Mouse (Mus musculus) cerebellum, postnatal 36 days (tissue): Measurements from ENCODE around the gene Ankmy2.
"Not testable (repeated sequence)": the region's sequence is repeated elsewhere in the genome, so short reads cannot be mapped to it uniquely, and the experiment has no call there.

Experiments used
- DNase-seq, 2 experiments: peaks; one replicate each; pipeline ENCODE4 v3.0.0; 2021 to 2022; ENCODE audit warnings: mixed read lengths in 2 of 2

Gene Ankmy2

DNA sequence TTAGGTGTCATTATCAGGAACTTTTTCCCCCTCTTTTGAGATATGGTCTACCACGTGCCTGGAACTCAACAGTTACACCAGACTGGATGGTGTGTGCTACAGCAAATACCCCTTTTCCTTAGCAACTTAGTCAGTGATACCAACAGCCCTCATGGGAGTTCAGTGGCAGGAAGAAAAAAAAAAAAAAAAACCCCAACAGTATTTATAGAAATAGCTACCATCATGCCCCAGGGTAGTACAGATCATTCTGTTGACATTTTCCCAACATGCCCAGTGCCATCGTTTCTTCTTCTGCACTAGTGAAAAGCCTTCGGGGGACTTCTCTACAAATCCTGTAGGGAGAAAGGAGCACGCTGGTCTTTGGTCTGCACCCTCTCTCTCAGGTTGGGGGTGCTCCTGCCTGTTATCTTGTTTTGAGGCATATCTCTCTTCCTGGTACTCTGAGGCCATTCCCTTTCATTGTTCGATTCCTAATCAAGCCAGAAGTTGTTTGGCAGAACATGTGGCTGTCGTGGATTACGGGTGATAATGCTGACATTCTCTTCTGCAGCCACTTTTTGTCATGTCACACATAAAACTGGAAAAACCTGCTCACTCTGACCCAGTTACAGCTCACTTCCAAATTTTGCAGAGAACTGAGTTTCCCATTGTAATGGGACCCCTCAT lies 7.3 kb downstream of the Ankmy2 start:
- no peak for DNase-seq

DNA sequence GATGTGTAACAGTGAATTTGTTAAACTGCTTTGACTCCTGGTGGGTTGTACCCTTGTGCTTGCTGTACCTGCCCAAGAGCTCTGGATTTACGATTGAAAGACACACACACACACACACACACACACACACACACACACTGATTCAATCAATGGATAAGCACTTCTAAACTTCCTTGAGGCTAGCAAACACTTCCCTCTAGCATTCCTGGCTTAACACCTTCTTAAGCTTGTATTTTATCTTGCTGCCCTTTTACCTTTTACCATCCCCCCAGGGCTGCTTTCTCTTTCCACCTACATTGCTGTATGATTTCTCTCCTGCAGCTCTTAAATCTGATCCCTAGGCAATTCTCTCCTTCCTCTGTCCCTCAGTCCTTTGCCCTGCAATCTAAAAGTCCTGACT lies 8.4 kb downstream of the Ankmy2 start:
- no peak for DNase-seq

DNA sequence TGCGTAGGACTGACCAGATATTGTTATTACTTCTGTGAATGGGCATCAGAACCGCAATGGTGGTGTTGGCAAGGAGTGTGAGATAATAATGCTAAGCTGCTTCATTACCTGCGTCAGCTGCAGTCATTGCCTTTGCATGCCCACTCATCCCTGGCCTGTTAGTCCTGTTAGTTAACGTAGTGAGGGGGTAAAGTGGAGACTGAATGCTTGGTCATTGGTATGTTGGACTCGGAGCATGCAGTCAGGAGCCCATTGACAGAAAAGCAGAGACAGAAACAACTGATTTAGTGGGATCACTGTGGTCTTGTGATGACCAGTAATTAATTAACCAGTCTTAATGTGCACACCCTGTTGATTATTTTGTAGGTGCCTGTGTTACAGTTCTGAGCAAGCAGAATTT lies 20.3 kb downstream of the Ankmy2 start:
- no peak for DNase-seq

DNA sequence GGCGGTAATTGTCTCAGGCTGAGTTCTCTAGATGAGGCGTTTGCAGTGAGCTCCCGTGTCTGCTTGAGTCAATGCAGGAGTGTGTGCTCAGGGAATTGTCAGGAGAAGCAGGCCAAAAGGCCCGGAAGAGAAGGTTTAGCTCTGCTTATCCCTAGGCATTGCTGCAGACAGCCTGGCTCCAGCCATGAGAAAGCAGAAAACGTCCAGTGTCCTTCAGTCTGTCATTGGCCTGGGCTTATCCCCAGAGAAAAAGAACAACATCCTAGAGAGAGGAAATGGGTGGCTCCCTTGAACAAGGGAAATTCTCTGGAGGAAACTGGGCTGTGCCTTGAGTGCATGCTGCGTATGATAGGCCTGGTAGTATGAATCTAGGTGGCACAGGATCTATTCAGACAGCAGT lies 25.7 kb downstream of the Ankmy2 start:
- no peak for DNase-seq

DNA sequence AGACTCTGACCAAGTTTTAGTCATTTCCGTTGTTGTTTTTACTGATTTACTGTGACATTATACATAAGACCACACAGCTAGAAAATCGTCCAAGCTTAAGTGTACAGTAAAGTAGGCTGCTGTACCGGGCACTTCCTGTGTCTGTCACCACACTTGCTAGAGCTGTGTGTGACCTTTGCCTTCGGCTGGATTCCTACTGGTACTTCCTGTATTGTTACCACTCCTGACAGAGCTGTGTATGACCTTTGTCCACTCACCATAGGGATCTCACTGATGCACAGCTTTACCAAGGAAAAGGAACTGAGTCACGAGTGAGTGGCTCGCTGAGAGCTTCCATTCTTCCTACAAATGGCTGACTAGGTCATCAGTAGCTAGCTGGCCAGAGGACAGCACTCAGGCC lies 30.2 kb downstream of the Ankmy2 start:
- DNase-seq = no peak

DNA sequence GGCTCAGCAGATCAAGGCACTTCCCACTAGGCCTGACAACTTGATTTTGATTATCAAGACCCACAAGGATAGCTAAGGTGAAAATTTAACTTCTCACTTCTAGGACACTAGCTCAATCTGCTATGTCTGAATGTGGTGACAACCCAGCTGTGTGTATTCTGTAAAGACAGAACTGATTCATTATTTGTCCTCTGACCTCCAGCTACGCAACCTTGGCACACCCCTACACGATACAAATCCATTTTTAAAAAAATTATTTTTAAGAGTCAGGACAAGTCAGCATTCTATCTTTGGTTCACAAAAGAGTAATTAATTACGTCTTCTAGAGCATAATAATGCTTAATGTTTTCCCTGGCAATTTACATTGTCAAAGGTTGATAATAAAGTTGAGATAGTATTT lies 32.7 kb downstream of the Ankmy2 start:
- no peak for DNase-seq

DNA sequence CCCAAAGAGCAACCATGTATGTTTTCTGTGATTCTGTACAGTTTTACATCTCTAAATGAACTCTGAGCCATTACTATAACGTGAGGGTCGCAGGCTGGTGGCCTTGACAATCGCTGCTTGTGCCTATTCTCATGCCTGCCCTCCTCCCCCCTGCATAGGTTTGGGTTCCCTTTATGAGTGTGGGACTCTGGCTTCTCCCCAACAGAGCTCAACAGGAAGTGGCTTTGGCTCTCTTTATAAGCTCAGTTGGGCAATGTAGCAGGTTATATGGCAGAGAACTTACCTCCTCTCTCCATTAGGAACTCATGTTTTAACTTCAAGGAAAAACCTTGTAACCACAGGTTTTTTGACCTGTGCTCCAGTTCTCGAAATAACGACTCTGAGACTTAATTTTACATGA lies 33.4 kb downstream of the Ankmy2 start:
- no peak for DNase-seq

DNA sequence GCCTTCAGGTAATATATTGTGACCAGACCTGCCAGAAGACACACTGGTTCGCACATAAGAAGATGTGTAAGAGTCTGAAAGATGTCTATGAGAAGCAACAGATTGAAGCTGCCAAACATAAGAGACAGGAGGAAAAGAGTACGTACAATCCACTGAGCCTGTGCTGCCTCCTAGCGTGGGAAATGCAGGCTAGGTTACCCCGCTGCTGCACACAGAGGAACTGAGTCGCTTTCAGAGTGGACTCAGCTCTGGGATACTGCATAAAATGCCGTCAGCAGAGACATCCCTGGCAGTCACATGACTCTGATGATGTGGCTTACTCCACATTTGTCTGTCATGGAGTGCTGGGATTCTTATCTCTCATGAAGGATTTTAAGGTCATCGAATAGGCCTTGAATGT lies 38.1 kb downstream of the Ankmy2 start:
- DNase-seq = no peak

DNA sequence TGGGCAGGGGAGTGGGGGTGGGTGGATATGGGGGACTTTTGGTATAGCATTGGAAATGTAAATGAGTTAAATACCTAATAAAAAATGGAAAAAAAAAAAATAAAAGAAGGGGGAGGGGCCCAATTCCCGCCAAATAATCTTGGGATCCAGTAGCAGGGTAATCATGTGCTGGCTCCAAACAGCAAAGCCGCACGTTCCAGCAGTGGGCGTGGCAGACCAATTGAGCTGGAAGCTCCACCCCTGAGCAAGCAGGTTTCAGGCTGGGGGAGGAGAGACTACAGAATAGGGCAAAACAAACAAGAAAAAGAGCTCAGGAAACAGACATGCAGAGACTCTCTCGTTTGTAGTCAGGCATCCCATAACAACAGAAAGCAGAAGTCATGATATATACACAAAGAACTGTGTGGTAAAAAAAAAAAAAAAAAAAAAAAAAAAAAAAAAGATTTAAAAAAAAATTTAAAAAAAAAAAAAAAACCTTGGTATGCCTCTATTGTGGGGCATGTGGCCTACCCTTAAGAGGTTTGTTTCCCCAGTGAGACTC lies 48.7 kb downstream of the Ankmy2 start:
- not testable (repeated sequence) for DNase-seq

DNA sequence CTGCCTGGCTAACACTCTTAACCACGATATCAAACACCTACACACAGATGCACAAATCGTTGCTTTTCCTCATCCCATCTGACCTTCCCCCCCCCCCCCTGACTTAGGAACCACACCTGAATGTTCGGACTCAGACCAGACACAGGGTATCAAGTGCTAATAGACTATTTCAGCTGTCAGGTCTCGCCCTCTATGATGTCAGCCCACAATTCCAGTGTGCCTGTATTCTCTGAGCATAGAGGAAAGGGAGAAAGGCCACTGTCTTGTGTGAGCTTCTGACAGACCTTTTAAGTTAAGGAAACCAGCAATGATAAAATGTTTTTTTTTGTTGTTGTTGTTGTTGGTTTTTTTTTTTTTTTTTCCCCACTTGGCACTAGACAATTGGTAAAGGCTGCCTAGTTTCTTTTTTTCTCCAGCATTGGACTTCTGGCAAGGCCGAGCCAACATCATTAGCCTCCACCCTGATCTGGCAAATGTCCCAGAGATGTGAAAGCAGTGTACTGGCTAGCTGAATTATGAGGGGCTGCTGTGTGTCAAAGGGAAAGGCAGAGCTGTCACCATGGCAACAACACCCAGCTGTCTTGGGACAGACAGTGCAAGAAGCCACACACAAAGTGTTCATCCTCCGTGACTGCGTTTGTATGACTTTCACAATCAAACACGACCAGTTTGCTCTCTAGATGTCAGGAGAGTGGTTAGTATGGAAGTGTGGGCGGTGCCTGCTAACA lies 50.3 kb downstream of the Ankmy2 start:
- peak; percentile 4 to 15 for DNase-seq

DNA sequence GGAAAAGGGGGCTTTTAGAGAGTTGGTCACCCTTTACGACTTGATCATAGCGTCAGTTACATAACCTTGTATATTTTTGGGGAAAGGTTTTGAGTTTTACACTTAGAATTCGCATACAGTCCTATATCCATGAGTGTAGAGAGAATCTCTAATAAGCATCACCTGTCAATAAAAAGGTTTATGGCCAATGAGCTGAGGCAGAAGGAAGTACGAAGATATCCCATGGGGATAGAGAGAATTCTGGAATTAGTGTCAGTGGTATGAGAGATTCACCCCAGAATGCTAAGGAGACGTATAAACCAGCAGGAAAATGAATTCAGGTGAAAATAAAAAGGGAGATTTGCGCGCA lies 50.9 kb downstream of the Ankmy2 start:
- no peak for DNase-seq

DNA sequence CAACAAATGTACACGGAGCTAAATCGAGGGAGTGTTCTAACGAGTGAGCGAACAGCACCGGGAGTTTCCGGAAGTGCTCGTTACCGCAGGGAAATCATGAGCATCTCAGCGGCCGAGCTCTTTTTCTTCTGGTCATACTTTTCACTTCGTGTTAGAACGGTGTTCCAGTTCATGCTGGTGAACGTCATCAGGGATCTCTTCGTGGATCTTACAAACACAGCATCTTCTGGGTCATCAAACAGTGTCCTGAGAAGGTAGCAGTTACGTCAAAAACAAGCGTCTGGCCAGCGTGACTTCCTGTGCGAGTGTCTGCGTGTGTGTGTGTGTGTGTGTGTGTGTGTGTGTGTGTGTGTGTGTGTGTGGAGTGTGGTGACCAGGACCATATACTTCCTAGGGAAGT lies 51.5 kb downstream of the Ankmy2 start:
- peak; percentile 6 to 21 for DNase-seq

DNA sequence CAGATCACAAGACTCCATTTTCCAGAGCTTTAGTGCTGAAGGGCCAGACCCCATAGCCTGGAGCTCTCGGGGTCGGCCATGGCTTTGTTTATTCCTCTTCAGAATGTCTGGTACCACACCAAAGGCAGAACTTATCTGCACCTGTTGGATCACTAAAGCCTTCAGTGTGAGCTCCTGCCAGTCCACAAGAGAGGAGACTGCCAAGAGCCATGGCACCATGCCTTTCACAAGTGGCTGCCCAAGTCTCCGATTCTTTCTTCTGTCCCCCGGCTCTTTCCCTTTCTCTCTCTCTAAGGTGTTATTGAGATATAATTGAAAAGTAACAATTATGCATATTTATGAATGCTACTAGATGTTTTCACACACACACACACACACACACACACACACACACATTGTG lies 53.2 kb downstream of the Ankmy2 start:
- no peak for DNase-seq

DNA sequence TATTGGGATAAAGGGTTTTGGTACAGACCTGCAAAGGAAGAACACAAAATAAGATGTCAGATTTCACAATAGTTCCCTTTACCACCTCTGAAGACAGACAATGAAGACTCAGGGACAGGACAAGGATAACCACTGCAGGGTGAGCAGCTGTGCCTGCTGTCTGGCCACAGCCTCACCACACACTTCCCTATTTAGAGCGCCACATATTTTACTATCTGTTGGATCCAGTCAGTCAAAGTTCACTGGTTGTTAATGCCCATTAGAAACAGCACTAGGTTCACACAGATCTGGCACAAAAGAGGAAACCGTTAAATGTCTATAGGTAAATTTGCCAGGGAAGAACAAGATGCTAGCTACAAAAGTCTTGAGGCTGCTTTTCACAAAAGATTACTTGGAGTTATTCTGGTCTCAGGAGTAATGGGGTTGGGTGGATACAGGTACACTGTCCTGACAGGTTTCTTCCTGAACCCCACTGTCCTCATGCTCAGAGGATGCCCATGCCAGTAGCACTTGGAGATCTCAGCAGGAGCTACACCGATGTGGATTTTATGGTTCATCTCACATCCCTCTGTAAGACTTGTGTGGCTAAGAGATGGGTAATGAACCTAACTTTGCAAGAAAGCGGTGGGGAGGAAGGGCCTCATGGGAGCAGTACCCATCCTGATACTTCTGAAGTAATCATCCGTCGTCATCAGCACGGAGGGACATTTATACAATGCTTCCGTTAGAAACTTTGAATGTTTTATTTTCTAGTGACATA lies 57.7 kb downstream of the Ankmy2 start:
- no peak for DNase-seq

DNA sequence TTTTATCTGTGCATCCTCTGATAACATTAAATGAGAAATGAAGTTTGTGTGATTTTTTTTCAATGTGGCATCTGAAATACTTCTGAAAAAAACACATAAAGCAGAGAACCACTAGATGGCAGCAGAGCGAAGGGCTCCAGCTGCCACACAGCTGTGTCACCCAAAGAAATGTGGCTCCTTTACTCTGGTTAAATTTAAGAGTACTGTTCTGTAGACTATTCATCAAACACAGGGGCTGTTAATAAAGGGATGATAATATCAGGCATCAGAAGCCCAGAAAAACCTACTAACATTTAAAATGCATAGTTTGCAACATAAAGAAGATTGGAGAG lies 58.2 kb downstream of the Ankmy2 start:
- DNase-seq = peak; percentile 8 to 10

DNA sequence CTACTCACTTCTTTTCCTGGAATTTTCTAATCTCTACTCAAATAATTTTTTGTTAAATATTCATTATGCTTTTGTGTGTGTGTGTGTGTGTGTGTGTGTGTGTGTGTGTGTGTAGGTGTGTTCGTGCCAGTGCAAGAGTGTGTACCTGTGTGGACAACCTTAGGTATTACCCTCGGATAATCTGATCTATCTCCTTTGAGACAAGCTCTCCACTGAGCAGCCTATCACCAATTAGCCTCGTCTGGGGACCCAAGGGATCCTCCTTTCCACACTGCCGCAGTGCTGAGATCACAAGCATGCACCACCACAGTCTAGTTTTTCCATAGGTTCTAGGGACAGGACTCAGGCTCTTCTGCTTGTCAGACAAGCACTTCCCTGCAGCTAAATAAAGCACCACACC lies 59.3 kb downstream of the Ankmy2 start:
- DNase-seq = no peak

DNA sequence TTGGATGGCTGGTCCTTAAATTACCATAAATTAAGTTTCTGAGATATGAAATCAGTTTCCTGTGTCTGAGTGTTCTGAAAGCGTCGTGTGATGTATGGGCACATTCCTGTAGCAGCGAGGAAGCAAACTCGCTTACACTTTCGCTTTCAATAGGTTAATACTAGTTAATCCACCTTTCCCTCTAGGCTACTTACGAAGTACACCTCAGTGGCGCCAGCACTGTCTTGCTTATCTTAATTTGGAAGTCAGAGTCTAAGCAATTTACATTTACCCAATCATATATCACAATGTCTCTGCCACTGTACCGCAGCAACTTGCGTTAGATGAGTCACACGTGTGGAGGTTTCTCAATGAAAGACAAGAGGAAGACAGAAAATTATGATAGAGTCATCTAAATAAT lies 60.0 kb downstream of the Ankmy2 start:
- DNase-seq = no peak

DNA sequence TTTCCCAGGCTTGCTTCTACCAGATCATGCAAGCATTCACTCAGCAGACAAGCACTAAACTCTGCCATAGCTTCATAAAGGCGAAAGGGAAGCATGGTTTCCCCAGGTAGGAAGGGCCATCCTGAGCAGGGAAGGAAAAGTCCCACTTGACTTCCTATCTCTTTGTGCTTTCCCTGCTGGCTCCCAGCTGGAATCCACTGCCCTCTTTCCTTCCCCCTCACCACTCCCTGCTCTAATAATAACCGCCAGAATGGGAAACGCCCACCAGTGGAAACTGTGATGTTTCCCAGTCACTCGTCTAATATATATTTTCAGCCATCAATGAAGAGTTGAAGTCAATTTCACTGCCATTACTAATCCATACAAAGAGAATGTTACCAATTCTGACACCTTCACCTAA lies 67.5 kb downstream of the Ankmy2 start:
- no peak for DNase-seq

DNA sequence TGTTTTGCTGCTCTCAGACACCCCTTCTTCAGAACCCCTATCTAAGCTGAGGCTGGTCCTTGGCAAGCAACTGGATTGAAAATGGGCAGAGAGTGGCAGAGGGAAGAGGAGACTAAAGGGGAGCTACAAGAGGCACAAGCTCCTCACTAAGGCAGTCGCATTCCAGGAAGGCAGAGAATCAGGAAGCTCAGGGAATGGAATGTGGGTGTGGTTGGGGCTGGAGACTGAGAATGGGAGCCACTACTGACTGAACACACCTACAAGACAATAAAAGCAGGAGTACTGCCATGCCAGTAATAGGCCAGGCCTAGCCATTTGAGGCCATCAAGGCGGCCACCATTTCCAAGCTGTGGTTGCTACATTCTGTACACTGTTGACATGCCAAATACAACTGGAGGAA lies 74.5 kb downstream of the Ankmy2 start:
- no peak for DNase-seq

DNA sequence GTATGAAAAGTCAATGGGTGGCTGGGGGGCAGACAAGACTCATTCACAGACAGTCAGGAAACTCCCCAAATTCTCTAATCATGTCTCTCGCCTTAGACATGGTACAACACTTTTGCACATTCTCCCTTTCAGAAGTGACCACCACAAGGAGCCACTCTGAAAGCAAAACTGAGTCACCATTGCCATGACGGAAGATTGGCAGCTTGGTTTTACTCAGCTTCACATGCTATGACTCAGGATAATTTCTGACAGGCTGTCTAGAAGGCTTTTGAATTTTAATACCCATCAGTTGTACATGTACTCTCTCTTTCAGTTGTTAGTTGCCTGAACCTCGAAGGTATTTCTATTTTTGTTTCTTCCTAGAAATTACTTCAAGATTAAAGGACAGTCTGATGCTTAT lies 84.3 kb downstream of the Ankmy2 start:
- DNase-seq = no peak
